Mouse (Mus musculus) lung, embryonic 15.5 days (tissue): ENCODE measurements around the gene Dohh. TPM values are rescaled to one million over a fixed set of nuclear protein-coding genes. Genes with fewer than 3 reads are reported as not detected.

Experiments
- ATAC-seq: fragments of 200-750 bp; cut with Nextera tagmentation; 2 replicates; pipeline ENCODE4 v1.8.0; 2017; ENCODE audit warnings: moderate number of reproducible peaks, borderline replicate concordance; ENCODE audit not compliant: low FRiP score, low TSS enrichment; ENCODE audit errors: extremely low read depth
- H3K27ac ChIP-seq: fragments of 300-500 bp; sonication (generic); 2 replicates; pipeline ENCODE4 v1.5.1; 2015; ENCODE audit warnings: moderate library complexity, mild to moderate bottlenecking, inconsistent platforms
- H3K27me3 ChIP-seq: fragments of 300-500 bp; sonication (generic); 2 replicates; pipeline ENCODE4 v1.6.1; 2015; ENCODE audit warnings: inconsistent platforms
- H3K36me3 ChIP-seq: fragments of 300-500 bp; sonication (generic); 2 replicates; pipeline ENCODE4 v1.6.1; 2015; ENCODE audit warnings: inconsistent platforms
- H3K4me1 ChIP-seq: fragments of 300-500 bp; sonication (generic); 2 replicates; pipeline ENCODE4 v1.6.1; 2015; ENCODE audit warnings: inconsistent platforms
- H3K4me2 ChIP-seq: fragments of 300-500 bp; sonication (generic); 2 replicates; pipeline ENCODE4 v1.6.1; 2015; ENCODE audit warnings: inconsistent platforms, mild to moderate bottlenecking, moderate library complexity
- H3K4me3 ChIP-seq: fragments of 300-500 bp; sonication (generic); 2 replicates; pipeline ENCODE4 v1.5.1; 2015; ENCODE audit warnings: mild to moderate bottlenecking, inconsistent platforms
- H3K9ac ChIP-seq: fragments of 300-500 bp; sonication (generic); 2 replicates; pipeline ENCODE4 v1.6.1; 2015; ENCODE audit warnings: inconsistent platforms
- H3K9me3 ChIP-seq: fragments of 300-500 bp; sonication (generic); 2 replicates; pipeline ENCODE4 v1.6.1; 2016; ENCODE audit warnings: inconsistent platforms
- WGBS: fragments of 180-500 bp; shearing (Covaris S2); methylation state at CpG from one replicate; pipeline ENCODE4 v1.1.7; 2015; 5-methylcytosine and 5-hydroxymethylcytosine counted together
- polyA plus RNA-seq: library from polyadenylated mRNA; unstranded; fragments of >200 nt; fragmentation: Nextera tagmentation; extraction: Ambion mirVana; gene quantifications from 2 replicates; pipeline ENCODE4 v1.2.1, GENCODE M21; 2015

Gene Dohh
- polyA plus RNA-seq: 75.9 and 79.8 TPM in 2 replicates

GRCm38 (mm10) chr10:81383802-81384604, at the start of gene Dohh, which contains the start of gene Gm48551:
Dohh (plus strand) TSS chr10:81384428.
Gm48551 (plus strand) TSS chr10:81384466.
- peak within 1 kb of the TSS; percentile 73 for H3K27ac ChIP-seq
- WGBS: 8% methylated on average over 54 of the region's 54 CpGs
- H3K9ac ChIP-seq: peak within 1 kb of the TSS; percentile 84
- ATAC-seq: peak; percentile 94
- peaks cover 23% of the 10 kb centered on the region for H3K4me1 ChIP-seq
- H3K36me3 ChIP-seq: peaks cover 27% of the 10 kb centered on the region
- peak within 1 kb of the TSS; percentile 97 for H3K4me3 ChIP-seq
- H3K9me3 ChIP-seq: no peaks in the 10 kb centered on the region
- peak within 1 kb of the TSS; percentile 87 for H3K4me2 ChIP-seq
- no peaks in the 10 kb centered on the region for H3K27me3 ChIP-seq

- Histone ChIP-seq H3K4me3 (no peak overlapping the region), H3K27ac (peak overlapping the region; percentile 97), H3K9ac (peak overlapping the region; percentile 22; the same call in 1 of the 2 replicates), H3K36me3 (no peaks in the 10 kb centered on the region), H3K4me1 (peaks cover 40% of the 10 kb centered on the region), H3K27me3 (peaks cover 14% of the 10 kb centered on the region), H3K4me2 (peak overlapping the region; percentile 34; the same call in 1 of the 2 replicates), H3K9me3 (no peaks in the 10 kb centered on the region)
- WGBS: 28% methylated on average over 15 of the region's 19 CpGs
- ATAC-seq: peak; percentile 76
These were observed 48.6 kb upstream of the Dohh start for GRCm38 (mm10) chr10:81335393-81336340.

- Histone ChIP-seq H3K4me1 (peaks cover 33% of the 10 kb centered on the region), H3K4me3 (no peak overlapping the region), H3K36me3 (no peaks in the 10 kb centered on the region), H3K9ac (no peak overlapping the region), H3K27ac (peak overlapping the region; percentile 97), H3K9me3 (no peaks in the 10 kb centered on the region), H3K27me3 (peaks cover 17% of the 10 kb centered on the region), H3K4me2 (no peak overlapping the region)
- no peak for ATAC-seq
- WGBS: 87% methylated on average over 4 of the region's 4 CpGs
These were observed 47.7 kb upstream of the Dohh start for GRCm38 (mm10) chr10:81336558-81336957.

GRCm38 (mm10) chr10:81340551-81341332, 43.5 kb upstream of the Dohh start:
- no peak overlapping the region for H3K9ac ChIP-seq
- H3K36me3 ChIP-seq: no peaks in the 10 kb centered on the region
- no peak overlapping the region for H3K4me2 ChIP-seq
- WGBS: 41% methylated on average over 17 of the region's 17 CpGs
- no peak for ATAC-seq
- peaks cover 42% of the 10 kb centered on the region for H3K27me3 ChIP-seq
- H3K4me1 ChIP-seq: peaks cover 12% of the 10 kb centered on the region
- no peaks in the 10 kb centered on the region for H3K9me3 ChIP-seq
- H3K27ac ChIP-seq: no peak overlapping the region
- no peak overlapping the region for H3K4me3 ChIP-seq

- no peak overlapping the region for H3K4me2 ChIP-seq
- 30% methylated on average over 16 of the region's 16 CpGs for whole genome bisulfite sequencing
- H3K9ac ChIP-seq: no peak overlapping the region
- ATAC-seq: no peak
- H3K9me3 ChIP-seq: no peaks in the 10 kb centered on the region
- H3K4me3 ChIP-seq: no peak overlapping the region
- no peak overlapping the region for H3K27ac ChIP-seq
- peaks cover 42% of the 10 kb centered on the region for H3K27me3 ChIP-seq
- H3K4me1 ChIP-seq: peaks cover 8% of the 10 kb centered on the region
- no peaks in the 10 kb centered on the region for H3K36me3 ChIP-seq
These were observed 42.8 kb upstream of the Dohh start for GRCm38 (mm10) chr10:81341333-81341949.

GRCm38 (mm10) chr10:81342686-81343505, 41.3 kb upstream of the Dohh start, which contains the start of gene Gipc3:
Gipc3 (minus strand) TSS chr10:81343266.
- H3K4me3 ChIP-seq: peak within 1 kb of the TSS; percentile 41
- peaks cover 42% of the 10 kb centered on the region for H3K27me3 ChIP-seq
- no peak within 1 kb of the TSS for H3K27ac ChIP-seq
- H3K36me3 ChIP-seq: 0 out of 2 replicates have a peak, but pooled peaks cover 4% of the 10 kb centered on the region
- no peaks in the 10 kb centered on the region for H3K9me3 ChIP-seq
- WGBS: 3% methylated on average over 67 of the region's 67 CpGs
- H3K9ac ChIP-seq: peak within 1 kb of the TSS; percentile 40
- H3K4me1 ChIP-seq: peaks cover 17% of the 10 kb centered on the region
- peak within 1 kb of the TSS; percentile 82 for H3K4me2 ChIP-seq
- ATAC-seq: no peak

- H3K4me2 ChIP-seq: no peak overlapping the region
- H3K9ac ChIP-seq: no peak overlapping the region
- WGBS: 43% methylated on average over 8 of the region's 8 CpGs
- no peak overlapping the region for H3K4me3 ChIP-seq
- peaks cover 38% of the 10 kb centered on the region for H3K27me3 ChIP-seq
- H3K27ac ChIP-seq: no peak overlapping the region
- ATAC-seq: no peak
- peaks cover 26% of the 10 kb centered on the region for H3K4me1 ChIP-seq
- H3K9me3 ChIP-seq: no peaks in the 10 kb centered on the region
- H3K36me3 ChIP-seq: 0 out of 2 replicates have a peak, but pooled peaks cover 4% of the 10 kb centered on the region
These were observed 39.6 kb upstream of the Dohh start for GRCm38 (mm10) chr10:81344421-81345161.

- no peak for ATAC-seq
These were observed 39.1 kb upstream of the Dohh start for GRCm38 (mm10) chr10:81345162-81345534.

GRCm38 (mm10) chr10:81346453-81347067, 37.7 kb upstream of the Dohh start:
- Histone ChIP-seq H3K4me3 (peak overlapping the region; percentile 29), H3K4me2 (peak overlapping the region; percentile 56), H3K4me1 (peaks cover 35% of the 10 kb centered on the region), H3K27me3 (peaks cover 35% of the 10 kb centered on the region), H3K9me3 (no peaks in the 10 kb centered on the region), H3K27ac (peak overlapping the region; percentile 57; the same call in 1 of the 2 replicates), H3K36me3 (0 out of 2 replicates have a peak, but pooled peaks cover 4% of the 10 kb centered on the region), H3K9ac (0 out of 2 replicates have a peak overlapping the region, but pooled peaks have one; percentile 12)
- 10% methylated on average over 53 of the region's 55 CpGs for WGBS
- no peak for ATAC-seq

More at GRCm38 (mm10) chr10:81345162-81345534, 39.1 kb upstream of the Dohh start:
- WGBS: 88% methylated on average over 4 of the region's 4 CpGs
- Histone ChIP-seq H3K4me2 (no peak overlapping the region), H3K27ac (no peak overlapping the region), H3K9me3 (no peaks in the 10 kb centered on the region), H3K36me3 (0 out of 2 replicates have a peak, but pooled peaks cover 4% of the 10 kb centered on the region), H3K4me3 (no peak overlapping the region), H3K4me1 (peaks cover 30% of the 10 kb centered on the region), H3K9ac (no peak overlapping the region), H3K27me3 (peaks cover 38% of the 10 kb centered on the region)
